Mouse (Mus musculus) cerebellum, postnatal 25 days (tissue): ENCODE results near the gene Cped1.
"Not testable (repeated sequence)": the region's sequence is repeated elsewhere in the genome, so short reads cannot be mapped to it uniquely, and the experiment has no call there.

Experiments used
- DNase-seq, 2 experiments: peaks; one replicate each; pipeline ENCODE4 v3.0.0; 2021; ENCODE audit warnings: mixed read lengths in 2 of 2

The Cped1 gene

GRCm38 (mm10) chr6:22026761-22027594, 41.3 kb downstream of the Cped1 start:
- no peak for DNase-seq

- no peak for DNase-seq
These were observed 42.1 kb downstream of the Cped1 start for GRCm38 (mm10) chr6:22027854-22028253.

- DNase-seq: peak; percentile 20 to 37
These were observed 44.7 kb downstream of the Cped1 start for GRCm38 (mm10) chr6:22030381-22030780.

- no peak for DNase-seq
These were observed 47.5 kb downstream of the Cped1 start for GRCm38 (mm10) chr6:22033188-22033587.

GRCm38 (mm10) chr6:22035408-22035807, 49.7 kb downstream of the Cped1 start:
- DNase-seq: no peak

- no peak for DNase-seq
These were observed 50.2 kb downstream of the Cped1 start for GRCm38 (mm10) chr6:22035895-22036294.

GRCm38 (mm10) chr6:22036396-22036795, 50.7 kb downstream of the Cped1 start:
- no peak for DNase-seq

- no peak for DNase-seq
These were observed 51.2 kb downstream of the Cped1 start for GRCm38 (mm10) chr6:22036911-22037310.

- DNase-seq: no peak
These were observed 51.8 kb downstream of the Cped1 start for GRCm38 (mm10) chr6:22037441-22038050.

- not testable (repeated sequence) for DNase-seq
These were observed 54.0 kb downstream of the Cped1 start for GRCm38 (mm10) chr6:22039666-22040065.

- no peak for DNase-seq
These were observed 59.3 kb downstream of the Cped1 start for GRCm38 (mm10) chr6:22044880-22045605.

GRCm38 (mm10) chr6:22047101-22047500, 61.4 kb downstream of the Cped1 start:
- no peak for DNase-seq

- DNase-seq: no peak
These were observed 63.4 kb downstream of the Cped1 start for GRCm38 (mm10) chr6:22049093-22049492.

- DNase-seq: no peak
These were observed 65.8 kb downstream of the Cped1 start for GRCm38 (mm10) chr6:22051526-22051925.

GRCm38 (mm10) chr6:22053014-22053413, 67.3 kb downstream of the Cped1 start:
- DNase-seq: no peak

GRCm38 (mm10) chr6:22064341-22064740, 78.6 kb downstream of the Cped1 start:
- no peak for DNase-seq

GRCm38 (mm10) chr6:22070603-22071322, 85.0 kb downstream of the Cped1 start:
- no peak for DNase-seq

GRCm38 (mm10) chr6:22071323-22071840, 85.7 kb downstream of the Cped1 start:
- DNase-seq: no peak

- no peak for DNase-seq
These were observed 87.0 kb downstream of the Cped1 start for GRCm38 (mm10) chr6:22072737-22073136.

- DNase-seq: no peak
These were observed 88.7 kb downstream of the Cped1 start for GRCm38 (mm10) chr6:22074232-22075083.

- DNase-seq: no peak
These were observed 93.1 kb downstream of the Cped1 start for GRCm38 (mm10) chr6:22078686-22079264.
